Mouse (Mus musculus) brain, embryonic 14.5 days (tissue): Measurements from ENCODE around the gene Fam177a.

Source experiments
- CTCF ChIP-seq: fragments of 200-500 bp; IDR thresholded peaks from 2 replicates; pipeline ENCODE4 v1.5.1; 2012; ENCODE audit warnings: inconsistent platforms, mild to moderate bottlenecking, moderate library complexity, borderline replicate concordance; ENCODE audit not compliant: insufficient read depth, insufficient read length; ENCODE audit errors: extremely low read depth
- POLR2A ChIP-seq: fragments of 200-500 bp; IDR thresholded peaks from 2 replicates; pipeline ENCODE4 v1.6.1; 2012; ENCODE audit warnings: mild to moderate bottlenecking, inconsistent platforms, borderline replicate concordance; ENCODE audit not compliant: poor library complexity, insufficient read depth, insufficient read length, severe bottlenecking; ENCODE audit errors: extremely low read depth

DNA sequence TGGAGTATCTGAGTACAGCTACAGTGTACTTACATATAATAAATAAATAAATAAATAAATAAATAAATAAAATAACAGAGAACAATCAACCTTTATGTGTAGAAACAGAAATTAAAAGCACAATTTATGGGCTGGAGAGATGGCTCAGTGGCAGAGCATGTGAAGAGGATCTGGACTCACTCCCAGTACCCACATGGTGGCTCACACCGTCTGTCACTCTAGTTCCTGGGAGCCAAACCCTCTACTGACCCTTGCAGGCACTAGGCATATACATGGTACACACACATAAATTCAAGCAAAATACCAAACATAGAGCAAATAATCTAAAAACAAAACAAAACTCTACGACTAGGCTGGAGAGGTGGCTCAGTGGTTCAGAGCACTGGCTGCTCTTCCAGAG, 49.0 kb upstream of the Fam177a start:
- no peak for TF ChIP-seq CTCF
- TF ChIP-seq POLR2A, result no peak
